Mouse (Mus musculus): ENCODE measurements around the gene Arl9. TPM values are rescaled to one million over a fixed set of nuclear protein-coding genes. Genes with fewer than 3 reads are reported as not detected.
"Not testable (repeated sequence)": the region's sequence is repeated elsewhere in the genome, so short reads cannot be mapped to it uniquely, and the experiment has no call there.

Gene Arl9
- polyA plus RNA-seq, 1 experiment from 2014 or later = 0.35 TPM

DNA sequence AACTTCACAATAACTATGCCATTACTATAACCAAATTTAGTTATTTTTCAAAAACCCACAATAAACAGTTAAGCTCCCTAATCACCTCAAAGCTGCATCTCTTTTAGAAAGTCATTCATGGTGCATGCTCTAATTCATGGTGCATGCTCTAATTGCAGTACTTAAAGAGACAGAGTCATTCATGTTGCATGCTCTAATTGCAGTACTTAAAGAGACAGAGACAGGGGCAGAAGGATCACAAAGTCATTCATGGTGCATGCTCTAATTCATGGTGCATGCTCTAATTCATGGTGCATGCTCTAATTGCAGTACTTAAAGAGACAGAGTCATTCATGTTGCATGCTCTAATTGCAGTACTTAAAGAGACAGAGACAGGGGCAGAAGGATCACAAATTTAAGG lies 31.2 kb downstream of the Arl9 start:
- not testable (repeated sequence) for H3K9ac ChIP-seq; ATAC-seq (ENCODE audit: low FRiP score); H3K4me1 ChIP-seq (replicated peaks); H3K27ac ChIP-seq; H3K36me3 ChIP-seq; H3K4me2 ChIP-seq; H3K4me3 ChIP-seq; H3K9me3 ChIP-seq; H3K27me3 ChIP-seq

DNA sequence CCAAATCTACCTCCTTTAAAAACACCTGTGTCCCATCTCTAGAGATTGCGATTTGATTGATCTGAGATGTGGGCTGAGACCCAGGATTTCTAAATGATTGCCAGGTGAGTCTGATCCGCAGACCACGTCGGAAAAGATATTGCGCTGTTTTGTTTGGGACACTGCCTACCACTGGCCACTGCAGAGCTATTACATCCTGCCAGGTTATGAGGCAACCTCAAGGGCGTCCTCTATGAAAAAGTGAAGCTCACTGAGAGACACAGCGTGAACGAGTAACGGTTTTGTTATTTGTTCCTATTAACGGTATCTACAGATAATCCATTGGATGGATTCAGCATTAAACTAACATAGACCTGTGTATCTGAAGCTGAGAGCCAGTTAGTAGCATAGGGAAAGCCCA lies 34.6 kb downstream of the Arl9 start:
- Histone ChIP-seq H3K4me3 (no peak overlapping the region), H3K4me1 (replicated peaks) (no peaks in the 10 kb centered on the region), H3K36me3 (no peaks in the 10 kb centered on the region), H3K9ac (no peak overlapping the region), H3K27me3 (no peaks in the 10 kb centered on the region), H3K27ac (no peak overlapping the region), H3K4me2 (no peak overlapping the region), H3K9me3 (no peaks in the 10 kb centered on the region)
- WGBS = 92% methylated on average over 10 of the region's 10 CpGs
- ATAC-seq (ENCODE audit: low FRiP score) = no peak

DNA sequence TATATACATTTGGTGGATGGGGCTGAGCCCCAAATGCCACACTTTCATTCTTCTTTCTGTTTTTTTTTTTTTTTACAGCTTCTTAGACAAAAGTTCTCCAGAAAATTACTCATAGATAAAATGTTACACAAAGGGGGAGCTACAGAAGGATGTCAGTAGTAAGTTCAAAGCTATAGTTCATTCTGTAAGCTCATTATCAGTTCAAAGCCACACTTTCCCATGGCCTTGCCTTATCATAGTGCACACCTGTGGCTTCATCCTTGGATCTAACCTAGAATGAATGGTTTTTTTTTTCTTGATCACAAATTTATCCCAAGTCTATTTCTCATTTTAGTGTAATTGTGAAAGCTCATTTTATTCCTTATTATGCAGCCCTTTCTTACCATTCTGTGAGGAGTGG lies 35.5 kb downstream of the Arl9 start:
- Histone ChIP-seq H3K9ac (no peak overlapping the region), H3K4me2 (no peak overlapping the region), H3K9me3 (no peaks in the 10 kb centered on the region), H3K36me3 (no peaks in the 10 kb centered on the region), H3K27me3 (no peaks in the 10 kb centered on the region), H3K4me1 (replicated peaks) (no peaks in the 10 kb centered on the region), H3K4me3 (no peak overlapping the region), H3K27ac (no peak overlapping the region)
- ATAC-seq (ENCODE audit: low FRiP score) = no peak

DNA sequence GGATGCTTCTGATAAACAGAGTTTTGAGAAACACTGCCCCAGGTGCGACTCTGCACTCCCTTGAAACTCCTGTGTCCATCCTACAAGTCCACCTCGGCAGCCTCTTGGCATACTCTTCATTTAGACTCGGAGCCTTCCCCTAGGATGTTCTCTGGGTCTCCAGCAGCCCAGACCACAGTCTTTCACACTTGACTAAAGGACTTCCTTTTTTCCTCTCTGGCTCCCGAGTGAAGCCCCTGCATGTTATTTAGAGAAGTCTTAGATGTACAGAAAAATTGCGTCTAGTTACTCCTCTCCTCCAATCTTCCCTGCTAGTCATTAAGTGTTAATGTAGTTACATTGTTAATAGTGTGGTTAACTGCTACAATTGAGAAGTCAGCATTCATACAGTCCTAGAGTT lies 40.5 kb downstream of the Arl9 start:
- 77% methylated on average over 5 of the region's 5 CpGs for WGBS
- H3K4me3 ChIP-seq = no peak overlapping the region
- no peaks in the 10 kb centered on the region for H3K36me3 ChIP-seq
- H3K9ac ChIP-seq = no peak overlapping the region
- H3K27ac ChIP-seq = no peak overlapping the region
- H3K4me2 ChIP-seq = no peak overlapping the region
- ATAC-seq (ENCODE audit: low FRiP score) = no peak
- H3K4me1 ChIP-seq (replicated peaks) = no peaks in the 10 kb centered on the region
- no peaks in the 10 kb centered on the region for H3K9me3 ChIP-seq
- no peaks in the 10 kb centered on the region for H3K27me3 ChIP-seq

DNA sequence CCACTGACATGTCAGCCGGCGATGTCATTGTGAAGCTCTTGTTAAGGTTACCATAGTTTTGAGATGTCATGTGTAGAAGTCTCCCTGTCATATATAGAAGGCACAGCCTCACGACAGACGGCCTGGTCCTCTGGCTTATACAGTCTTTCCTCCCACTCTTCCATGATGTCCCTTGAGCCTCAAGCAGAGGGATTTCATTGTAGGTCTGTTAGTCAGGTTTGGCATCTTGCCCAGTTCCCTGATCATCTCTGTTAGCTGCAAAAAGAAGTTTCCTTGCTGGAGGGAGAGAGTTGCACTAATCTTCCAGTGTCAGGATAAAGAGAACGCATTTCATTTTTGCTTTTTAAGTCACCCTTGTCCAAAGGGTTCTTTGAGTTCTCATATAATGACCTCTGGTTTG lies 48.8 kb downstream of the Arl9 start:
- WGBS = 89% methylated on average over 5 of the region's 5 CpGs
- Histone ChIP-seq H3K27ac (no peak overlapping the region), H3K27me3 (no peaks in the 10 kb centered on the region), H3K9ac (no peak overlapping the region), H3K4me3 (no peak overlapping the region), H3K4me2 (no peak overlapping the region), H3K4me1 (replicated peaks) (no peaks in the 10 kb centered on the region), H3K36me3 (no peaks in the 10 kb centered on the region), H3K9me3 (no peaks in the 10 kb centered on the region; the same call in 1 of the 2 replicates)
- ATAC-seq (ENCODE audit: low FRiP score) = no peak

DNA sequence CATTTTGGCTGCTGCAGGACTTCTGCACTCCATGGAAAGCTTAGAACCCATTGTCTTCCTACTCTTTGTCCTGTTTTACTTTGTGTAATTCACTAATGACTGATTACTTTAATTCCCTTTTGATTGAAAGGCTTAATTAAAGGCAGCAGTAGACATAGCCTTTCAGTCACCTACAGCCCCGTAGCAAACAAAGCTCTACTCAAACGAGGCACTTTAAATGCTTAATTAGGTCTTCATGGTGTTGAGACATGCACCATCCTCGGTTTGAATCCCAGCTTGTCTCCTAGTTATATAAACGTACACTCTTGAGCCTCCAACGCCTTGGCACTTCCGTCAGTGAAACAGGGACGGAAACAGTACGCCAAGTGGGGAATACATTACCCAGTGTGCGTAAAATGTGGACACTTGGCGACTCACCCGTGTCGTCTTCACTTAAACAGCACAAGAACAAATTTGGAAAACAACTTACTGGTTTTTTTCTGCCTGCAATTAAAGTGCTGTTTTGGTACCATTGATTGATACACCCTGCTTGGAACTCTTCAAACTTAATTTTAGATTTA lies 53.1 kb downstream of the Arl9 start:
- Histone ChIP-seq H3K4me1 (replicated peaks) (no peaks in the 10 kb centered on the region), H3K9me3 (no peaks in the 10 kb centered on the region; the same call in 1 of the 2 replicates), H3K4me2 (no peak overlapping the region), H3K4me3 (no peak overlapping the region), H3K9ac (no peak overlapping the region), H3K36me3 (no peaks in the 10 kb centered on the region), H3K27me3 (no peaks in the 10 kb centered on the region), H3K27ac (no peak overlapping the region)
- ATAC-seq (ENCODE audit: low FRiP score) = no peak
- WGBS = 49% methylated on average over 12 of the region's 12 CpGs

Other genes starting within 250 kb of the Arl9 start
- gene Aasdh, start 98.5 kb upstream of the Arl9 start, polyA plus RNA-seq (2015; fragmentation: Nextera tagmentation; extraction: Ambion mirVana) = 19.6 and 21.3 TPM in 2 replicates
- 174 and 178 TPM in 2 replicates for gene Paics, start 52.7 kb upstream of the Arl9 start, polyA plus RNA-seq (2015; fragmentation: Nextera tagmentation; extraction: Ambion mirVana)
- gene Ppat, start 52.5 kb upstream of the Arl9 start, polyA plus RNA-seq (2015; fragmentation: Nextera tagmentation; extraction: Ambion mirVana) = 12.1 and 13.0 TPM in 2 replicates
- 80.3 and 80.9 TPM in 2 replicates for gene Srp72, start 29.4 kb upstream of the Arl9 start, polyA plus RNA-seq (2015; fragmentation: Nextera tagmentation; extraction: Ambion mirVana)
- 0.32 and 1.0 TPM in 2 replicates for gene Thegl, start 12.0 kb downstream of the Arl9 start, polyA plus RNA-seq (2015; fragmentation: Nextera tagmentation; extraction: Ambion mirVana)
- gene Hopx, start 111.1 kb downstream of the Arl9 start, polyA plus RNA-seq (2015; fragmentation: Nextera tagmentation; extraction: Ambion mirVana) = 4.4 and 6.4 TPM in 2 replicates
- 1.1 and 2.4 TPM in 2 replicates for gene Spink2, start 207.4 kb downstream of the Arl9 start, polyA plus RNA-seq (2015; fragmentation: Nextera tagmentation; extraction: Ambion mirVana)

Measured in hindbrain, embryonic 13.5 days (tissue).